Mouse (Mus musculus) layer of hippocampus, adult 9-10 months (tissue): ENCODE measurements around the gene Gm13941.

Experiments
- DNase-seq: peaks from one replicate; pipeline ENCODE4 v3.0.0; 2022; ENCODE audit warnings: low spot score

Gm13941 gene

GRCm38 (mm10) chr2:111105882-111106281 is at the start of gene Gm13941:
Gm13941 (minus strand) TSS chr2:111105982.
- DNase-seq: no peak

DNA sequence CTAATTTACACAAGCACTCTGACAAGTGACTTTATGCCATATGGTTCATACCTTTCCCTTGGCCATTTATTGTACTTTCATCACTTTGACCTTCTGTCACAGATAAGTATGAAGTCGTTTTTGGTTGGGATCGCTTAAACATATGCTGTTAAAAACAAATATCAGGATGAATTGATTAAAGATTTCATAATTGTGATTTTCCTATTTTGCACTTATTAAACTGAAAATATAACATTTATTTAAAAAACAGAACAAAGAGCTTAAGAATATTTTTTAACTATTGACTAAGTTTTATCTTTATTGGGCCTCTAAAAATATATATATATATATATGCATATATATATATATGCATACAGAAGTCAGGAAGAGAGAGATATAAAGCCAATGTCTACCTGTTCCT is 47.1 kb upstream of the Gm13941 start, which contains the start of gene Gm15130:
Gene Gm15130, minus strand, starts transcription at position 101 of the 400 bp plus-strand sequence.
- no peak for DNase-seq

DNA sequence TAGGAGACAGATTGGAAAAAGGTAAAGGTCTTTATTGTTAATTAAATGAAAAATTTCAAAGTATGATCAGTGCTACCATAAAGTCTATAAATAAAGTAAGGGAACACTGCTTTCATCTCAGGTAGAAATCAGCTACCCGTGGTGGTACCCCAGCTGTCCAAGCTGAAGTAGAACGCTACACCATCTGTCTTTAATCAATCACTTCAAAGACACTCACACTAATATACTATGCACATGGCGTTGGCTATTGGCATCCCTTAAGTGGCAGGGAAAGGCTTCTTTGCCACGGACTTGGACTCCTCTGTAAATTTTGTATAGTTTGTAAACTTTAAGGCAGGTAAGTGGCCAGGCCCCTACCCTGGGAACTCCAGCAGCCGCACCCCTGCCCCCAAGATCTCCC is 30.0 kb upstream of the Gm13941 start:
- DNase-seq: no peak

DNA sequence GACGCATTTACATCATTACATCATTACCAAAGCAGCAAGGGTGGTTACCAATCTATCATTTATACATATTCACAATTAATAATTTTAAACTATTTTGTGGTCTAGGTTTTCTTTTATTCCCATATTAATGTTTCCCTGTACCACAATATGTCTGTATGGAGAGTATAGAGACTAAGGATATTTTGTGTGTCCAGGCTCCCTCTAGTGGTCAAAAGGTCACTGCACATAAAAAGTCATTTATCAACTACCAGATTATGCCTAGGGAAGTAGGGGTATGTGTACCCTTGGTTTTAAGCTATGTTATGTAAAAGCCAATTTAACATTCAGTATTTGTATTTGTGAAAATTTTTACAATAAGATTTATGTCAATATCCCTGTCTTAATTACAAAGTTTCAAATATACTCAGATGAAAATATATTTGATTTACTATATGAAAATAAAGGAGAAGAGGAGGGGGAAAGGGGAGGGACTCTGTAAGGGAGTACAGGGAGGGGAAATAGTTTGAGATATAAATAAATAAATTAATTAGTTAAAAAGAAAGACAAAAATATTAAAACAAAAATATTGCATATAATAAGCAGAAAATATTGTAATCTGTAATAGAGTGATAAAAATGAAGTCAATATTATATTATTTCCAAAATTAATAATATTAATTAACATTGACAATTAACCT is 47.1 kb downstream of the Gm13941 start:
- DNase-seq: peak; percentile 45
